Mouse (Mus musculus): ENCODE results near the gene Glrp1. TPM values are rescaled to one million over a fixed set of nuclear protein-coding genes. Genes with fewer than 3 reads are reported as not detected.
A peak's percentile ranks its signal among the peaks of the same experiment; 100 is the strongest.

The Glrp1 gene
- polyA plus RNA-seq (2015; fragmentation: Nextera tagmentation; extraction: Ambion mirVana): not detected in 2 replicates

DNA sequence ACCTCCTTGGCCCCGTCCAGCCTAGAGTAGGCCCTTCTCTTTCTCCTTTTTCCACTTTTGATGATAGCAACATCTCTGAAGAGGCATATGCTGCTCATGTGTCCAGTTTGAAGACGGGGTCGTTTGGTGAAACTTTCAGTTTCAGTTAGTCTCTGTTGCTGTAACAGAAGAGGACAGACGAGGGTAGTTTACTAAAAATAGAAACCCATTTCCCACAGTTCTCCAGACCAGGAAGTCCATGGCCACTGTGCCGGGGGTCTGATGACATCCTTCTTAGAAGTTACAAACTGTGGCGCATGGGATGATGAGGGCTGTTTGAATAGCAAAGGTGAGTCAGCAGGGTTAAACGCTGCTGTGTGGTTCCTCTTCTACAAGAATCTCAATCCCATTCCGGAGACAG, at the start of gene Glrp1:
Gene Glrp1, minus strand, starts transcription at position 278 of the 400 bp plus-strand sequence.
- no peak within 1 kb of the TSS for H3K4me3 ChIP-seq
- H3K9ac ChIP-seq: no peak within 1 kb of the TSS
- ATAC-seq (ENCODE audit: low FRiP score, low read depth): no peak
- no peak within 1 kb of the TSS for H3K27ac ChIP-seq
- H3K4me1 ChIP-seq: peaks cover 7% of the 10 kb centered on the region; the same call in 1 of the 2 replicates
- H3K27me3 ChIP-seq: no peaks in the 10 kb centered on the region
- 75% methylated on average over 8 of the region's 8 CpGs for WGBS
- no peaks in the 10 kb centered on the region for H3K36me3 ChIP-seq
- H3K4me2 ChIP-seq (replicated peaks): no peak within 1 kb of the TSS
- H3K9me3 ChIP-seq: no peaks in the 10 kb centered on the region

DNA sequence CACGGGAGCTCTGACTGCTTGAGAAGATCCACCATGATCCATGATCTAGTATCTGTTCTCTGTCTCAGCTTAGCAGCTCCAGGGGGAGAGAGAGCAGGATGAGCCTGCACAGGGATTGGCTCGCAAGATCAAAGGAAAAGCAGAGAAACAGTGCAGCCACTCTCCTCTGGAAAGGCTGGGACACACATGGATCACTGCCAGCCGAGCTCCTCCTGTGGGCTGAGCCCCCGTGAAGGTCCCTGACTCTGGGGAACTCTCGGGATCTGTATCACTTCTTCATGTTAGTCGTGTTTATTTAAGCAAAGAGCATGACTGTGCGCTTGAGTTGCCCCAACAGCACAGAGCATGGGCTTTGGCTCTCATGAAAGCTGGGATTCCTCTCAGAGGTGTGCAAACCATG, 49.4 kb upstream of the Glrp1 start:
- Histone ChIP-seq H3K9me3 (0 out of 2 replicates have a peak, but pooled peaks cover 6% of the 10 kb centered on the region), H3K4me1 (peaks cover 5% of the 10 kb centered on the region; the same call in 1 of the 2 replicates), H3K36me3 (no peaks in the 10 kb centered on the region), H3K4me3 (no peak overlapping the region), H3K4me2 (replicated peaks) (no peak overlapping the region; the same call in 1 of the 2 replicates), H3K27ac (no peak overlapping the region), H3K27me3 (no peaks in the 10 kb centered on the region), H3K9ac (no peak overlapping the region)
- WGBS: 7% methylated on average over 7 of the region's 7 CpGs
- peak; percentile 44; the same call in 1 of the 2 replicates for ATAC-seq (ENCODE audit: low FRiP score, low read depth)

DNA sequence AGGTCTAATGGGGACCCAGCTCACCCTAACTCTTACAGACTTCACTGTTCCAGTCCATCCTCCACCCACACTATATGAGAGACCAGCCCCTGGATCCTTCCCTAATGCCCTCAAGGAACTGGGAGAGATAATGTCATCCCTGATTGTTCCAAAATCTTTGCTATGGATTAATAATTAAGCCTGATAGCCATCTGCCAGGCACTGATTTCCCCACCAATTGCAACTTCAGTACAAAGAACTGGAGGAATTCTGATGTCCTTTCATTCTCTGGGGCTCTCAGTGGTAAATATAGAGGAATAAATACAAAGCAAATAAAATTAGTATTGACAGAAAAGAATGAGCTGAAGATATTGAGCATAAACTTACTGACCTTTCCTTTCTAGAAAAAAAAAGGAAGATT, 48.9 kb upstream of the Glrp1 start:
- Histone ChIP-seq H3K4me3 (no peak overlapping the region), H3K27ac (no peak overlapping the region), H3K4me2 (replicated peaks) (no peak overlapping the region), H3K9ac (no peak overlapping the region), H3K27me3 (no peaks in the 10 kb centered on the region), H3K9me3 (0 out of 2 replicates have a peak, but pooled peaks cover 6% of the 10 kb centered on the region), H3K36me3 (no peaks in the 10 kb centered on the region), H3K4me1 (peaks cover 9% of the 10 kb centered on the region)
- ATAC-seq (ENCODE audit: low FRiP score, low read depth): no peak

DNA sequence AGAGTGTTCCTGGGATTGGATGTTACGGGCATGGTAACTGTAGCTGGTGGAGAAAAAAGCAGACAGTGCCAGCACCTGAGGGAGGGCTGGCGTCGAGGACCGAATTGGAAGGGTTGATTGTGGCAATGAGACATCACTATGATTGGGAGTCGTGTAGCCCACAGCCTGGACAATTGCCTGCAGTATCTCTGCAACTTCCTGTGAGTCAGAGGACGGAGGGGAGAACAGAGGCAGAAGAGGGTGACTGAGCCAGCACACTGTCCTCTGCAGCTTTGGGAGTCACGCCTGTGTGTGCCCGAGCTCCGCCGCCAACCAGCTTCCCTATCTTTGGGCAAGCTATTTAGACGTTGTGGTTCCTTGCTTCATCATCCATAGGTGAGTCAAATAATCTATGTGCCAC, 46.5 kb upstream of the Glrp1 start:
- no peak overlapping the region for H3K27ac ChIP-seq
- H3K4me1 ChIP-seq: peaks cover 19% of the 10 kb centered on the region
- H3K9me3 ChIP-seq: 0 out of 2 replicates have a peak, but pooled peaks cover 6% of the 10 kb centered on the region
- no peak overlapping the region for H3K4me2 ChIP-seq (replicated peaks)
- H3K36me3 ChIP-seq: no peaks in the 10 kb centered on the region
- H3K4me3 ChIP-seq: no peak overlapping the region
- H3K9ac ChIP-seq: no peak overlapping the region
- H3K27me3 ChIP-seq: no peaks in the 10 kb centered on the region
- WGBS: 84% methylated on average over 11 of the region's 11 CpGs
- ATAC-seq (ENCODE audit: low FRiP score, low read depth): no peak

DNA sequence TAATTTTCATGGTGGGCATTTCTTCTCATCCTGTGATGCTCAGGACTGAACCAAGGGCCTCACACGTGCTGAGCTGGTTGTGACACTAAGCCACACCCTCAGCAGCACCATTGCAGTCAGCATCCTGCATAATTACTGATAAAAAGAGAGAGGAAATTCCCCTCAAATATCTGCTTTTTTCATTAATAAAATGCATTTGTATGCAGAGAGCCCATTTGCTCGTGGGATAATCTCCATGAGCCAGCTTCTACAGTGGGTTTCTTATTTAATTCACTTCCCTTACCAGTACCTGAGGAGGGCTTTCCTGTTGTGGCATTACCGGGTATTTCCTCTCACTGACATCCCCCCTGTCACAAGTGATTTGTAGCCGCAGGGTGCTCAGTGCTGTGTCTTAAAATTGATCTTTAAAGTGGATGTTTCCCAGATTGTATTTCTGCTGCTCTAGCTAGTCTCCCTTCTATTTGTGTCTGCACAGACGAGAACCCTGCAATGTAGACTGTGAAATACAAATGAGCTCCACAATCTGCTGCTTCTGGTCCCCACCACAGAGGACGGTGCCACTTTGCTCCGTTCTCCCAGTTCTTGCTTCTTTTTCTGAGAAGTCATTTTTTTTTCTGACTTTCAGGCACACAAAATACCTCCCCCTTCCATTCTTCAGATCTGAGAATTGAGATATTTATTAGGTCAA, 43.8 kb upstream of the Glrp1 start:
- Histone ChIP-seq H3K27ac (no peak overlapping the region), H3K9me3 (0 out of 2 replicates have a peak, but pooled peaks cover 5% of the 10 kb centered on the region), H3K4me1 (peaks cover 14% of the 10 kb centered on the region), H3K4me3 (no peak overlapping the region), H3K4me2 (replicated peaks) (no peak overlapping the region), H3K36me3 (no peaks in the 10 kb centered on the region), H3K27me3 (no peaks in the 10 kb centered on the region), H3K9ac (no peak overlapping the region)
- WGBS: 27% methylated on average over 7 of the region's 7 CpGs
- no peak for ATAC-seq (ENCODE audit: low FRiP score, low read depth)

DNA sequence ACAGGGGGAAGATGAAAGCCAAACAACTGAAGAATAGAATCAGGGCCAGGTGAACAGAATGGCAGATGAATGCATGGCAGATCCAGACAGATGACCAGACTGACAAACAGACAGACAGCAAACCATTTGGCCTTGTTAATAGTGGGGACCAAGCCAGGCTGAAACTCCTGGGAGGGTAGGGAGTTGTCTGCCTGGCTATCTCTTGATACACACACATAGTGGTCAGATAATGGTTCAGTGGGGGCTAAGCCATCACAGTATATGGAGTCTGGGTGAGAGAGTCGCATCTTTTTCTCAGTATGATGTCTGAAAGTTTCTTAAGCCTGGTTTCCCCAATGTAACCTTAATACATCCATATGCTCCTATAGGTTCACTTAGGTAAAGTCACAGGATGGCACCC, 39.4 kb upstream of the Glrp1 start:
- no peak for ATAC-seq (ENCODE audit: low FRiP score, low read depth)
- Histone ChIP-seq H3K4me2 (replicated peaks) (no peak overlapping the region), H3K36me3 (no peaks in the 10 kb centered on the region), H3K27me3 (no peaks in the 10 kb centered on the region), H3K4me1 (peaks cover 14% of the 10 kb centered on the region), H3K27ac (no peak overlapping the region), H3K4me3 (no peak overlapping the region), H3K9me3 (no peaks in the 10 kb centered on the region), H3K9ac (no peak overlapping the region)
- WGBS: 86% methylated on average over 1 of the region's 1 CpGs

DNA sequence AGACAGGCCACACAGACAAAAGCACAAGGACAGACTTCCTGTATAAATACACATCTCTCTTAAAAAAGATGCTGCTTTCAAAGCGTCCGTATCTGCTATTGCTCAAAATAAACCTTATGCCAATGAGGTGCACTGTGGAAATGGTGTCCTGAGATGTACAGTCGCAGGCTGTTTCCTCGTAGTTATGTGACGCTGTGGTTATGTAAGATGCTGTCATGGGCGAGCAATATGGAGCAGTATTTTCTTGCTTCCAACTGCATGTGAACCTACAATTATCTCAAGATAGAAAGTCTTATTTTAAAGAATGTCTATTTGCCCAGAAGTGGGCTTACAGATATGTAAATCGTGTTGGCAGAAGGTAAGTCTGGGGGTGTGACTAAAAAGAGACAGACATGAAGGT, 37.3 kb upstream of the Glrp1 start:
- Histone ChIP-seq H3K27ac (no peak overlapping the region), H3K9ac (no peak overlapping the region), H3K27me3 (no peaks in the 10 kb centered on the region), H3K4me1 (no peaks in the 10 kb centered on the region), H3K9me3 (no peaks in the 10 kb centered on the region), H3K36me3 (no peaks in the 10 kb centered on the region), H3K4me2 (replicated peaks) (no peak overlapping the region), H3K4me3 (no peak overlapping the region)
- 87% methylated on average over 7 of the region's 7 CpGs for WGBS
- ATAC-seq (ENCODE audit: low FRiP score, low read depth): no peak

DNA sequence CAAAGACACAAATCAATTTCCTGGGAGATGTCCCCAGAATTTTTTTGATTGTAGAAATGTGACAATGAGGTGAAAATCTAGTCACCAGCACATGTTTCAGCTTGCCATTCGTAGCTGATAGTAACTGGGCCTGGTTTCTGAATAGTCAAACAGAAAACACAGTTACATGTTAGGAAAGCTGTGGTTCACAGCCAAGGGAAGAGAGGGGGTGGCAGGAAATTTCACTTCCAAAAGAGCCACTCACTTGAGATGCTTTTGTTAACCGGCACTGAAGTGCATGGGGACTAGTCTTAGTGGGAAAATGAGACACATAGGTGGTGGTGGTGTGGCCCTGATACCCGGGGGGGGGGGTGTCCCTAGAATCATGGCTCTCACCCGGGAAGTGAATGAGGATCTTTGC, 33.7 kb upstream of the Glrp1 start:
- no peak for ATAC-seq (ENCODE audit: low FRiP score, low read depth)
- Histone ChIP-seq H3K4me1 (0 out of 2 replicates have a peak, but pooled peaks cover 3% of the 10 kb centered on the region), H3K4me2 (replicated peaks) (no peak overlapping the region), H3K4me3 (no peak overlapping the region), H3K36me3 (no peaks in the 10 kb centered on the region), H3K9me3 (no peaks in the 10 kb centered on the region), H3K27me3 (no peaks in the 10 kb centered on the region), H3K9ac (no peak overlapping the region), H3K27ac (no peak overlapping the region)
- WGBS: 75% methylated on average over 4 of the region's 4 CpGs

DNA sequence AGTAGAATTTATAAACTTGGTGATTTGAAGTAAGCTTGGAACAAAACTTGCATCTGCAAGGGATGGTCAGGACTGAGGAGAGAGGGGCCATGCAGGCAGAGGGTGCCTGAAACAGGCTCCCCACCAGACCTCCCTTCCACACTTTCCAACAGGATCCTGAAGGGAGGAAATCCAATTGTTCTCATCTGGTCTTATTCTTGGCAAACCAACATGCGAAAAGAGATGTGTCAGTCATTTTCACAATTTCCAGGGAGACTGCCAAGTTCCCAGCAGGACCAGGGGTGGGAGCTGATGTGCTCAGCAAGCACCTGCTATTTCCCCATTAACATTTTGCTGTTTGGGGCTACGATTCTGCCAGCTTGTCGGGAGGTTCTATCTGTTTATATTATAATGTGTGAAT, 30.0 kb upstream of the Glrp1 start:
- Histone ChIP-seq H3K9me3 (no peaks in the 10 kb centered on the region), H3K4me3 (no peak overlapping the region), H3K9ac (no peak overlapping the region), H3K27me3 (no peaks in the 10 kb centered on the region), H3K4me1 (0 out of 2 replicates have a peak, but pooled peaks cover 3% of the 10 kb centered on the region), H3K36me3 (no peaks in the 10 kb centered on the region), H3K27ac (no peak overlapping the region), H3K4me2 (replicated peaks) (no peak overlapping the region)
- WGBS: 72% methylated on average over 3 of the region's 3 CpGs
- ATAC-seq (ENCODE audit: low FRiP score, low read depth): no peak

DNA sequence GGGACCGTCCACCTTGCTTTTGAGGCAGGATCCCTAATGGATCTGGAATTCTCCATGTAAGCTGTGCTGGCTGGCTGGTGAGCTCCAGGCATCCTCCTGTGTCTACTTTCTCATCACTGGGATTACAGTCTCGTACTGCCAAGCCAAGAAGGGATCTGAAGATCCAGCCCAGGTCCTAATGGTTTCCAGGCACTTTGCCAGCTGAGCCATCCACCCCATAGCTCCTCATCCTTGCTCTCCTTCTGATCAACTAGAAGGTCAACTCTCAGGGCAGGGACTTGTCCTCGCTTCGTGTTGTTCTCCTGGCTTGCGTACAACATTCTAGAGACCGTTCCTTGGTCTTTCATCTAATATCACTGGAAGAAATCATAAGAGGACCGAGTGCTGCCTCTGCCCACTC, 29.4 kb upstream of the Glrp1 start:
- Histone ChIP-seq H3K4me3 (no peak overlapping the region), H3K4me1 (0 out of 2 replicates have a peak, but pooled peaks cover 3% of the 10 kb centered on the region), H3K27me3 (no peaks in the 10 kb centered on the region), H3K9me3 (no peaks in the 10 kb centered on the region), H3K4me2 (replicated peaks) (no peak overlapping the region), H3K27ac (no peak overlapping the region), H3K36me3 (no peaks in the 10 kb centered on the region), H3K9ac (no peak overlapping the region)
- 91% methylated on average over 7 of the region's 7 CpGs for WGBS
- no peak for ATAC-seq (ENCODE audit: low FRiP score, low read depth)

DNA sequence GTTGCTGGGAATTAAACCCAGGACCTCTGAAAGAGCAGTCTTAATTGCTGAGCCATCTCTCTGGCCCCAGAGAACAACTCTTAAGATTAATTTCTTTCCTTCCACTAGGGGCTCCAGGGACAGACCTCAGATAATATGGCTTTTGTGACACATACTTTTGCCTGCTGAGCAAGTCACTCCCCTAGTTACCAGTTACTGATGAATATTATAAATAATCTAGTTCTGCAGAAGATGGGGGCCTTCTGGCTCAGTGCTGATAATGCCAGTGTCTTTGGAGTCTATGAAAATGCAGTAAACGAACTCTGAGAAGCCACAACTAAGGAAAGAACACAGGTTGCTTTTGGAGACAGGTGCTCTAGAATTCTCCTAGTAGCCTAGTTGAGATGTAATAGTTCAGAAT, 26.4 kb upstream of the Glrp1 start:
- Histone ChIP-seq H3K4me1 (0 out of 2 replicates have a peak, but pooled peaks cover 3% of the 10 kb centered on the region), H3K9me3 (no peaks in the 10 kb centered on the region), H3K36me3 (no peaks in the 10 kb centered on the region), H3K4me3 (no peak overlapping the region), H3K27me3 (no peaks in the 10 kb centered on the region), H3K9ac (no peak overlapping the region), H3K4me2 (replicated peaks) (no peak overlapping the region), H3K27ac (no peak overlapping the region)
- WGBS: 83% methylated on average over 1 of the region's 1 CpGs
- no peak for ATAC-seq (ENCODE audit: low FRiP score, low read depth)

DNA sequence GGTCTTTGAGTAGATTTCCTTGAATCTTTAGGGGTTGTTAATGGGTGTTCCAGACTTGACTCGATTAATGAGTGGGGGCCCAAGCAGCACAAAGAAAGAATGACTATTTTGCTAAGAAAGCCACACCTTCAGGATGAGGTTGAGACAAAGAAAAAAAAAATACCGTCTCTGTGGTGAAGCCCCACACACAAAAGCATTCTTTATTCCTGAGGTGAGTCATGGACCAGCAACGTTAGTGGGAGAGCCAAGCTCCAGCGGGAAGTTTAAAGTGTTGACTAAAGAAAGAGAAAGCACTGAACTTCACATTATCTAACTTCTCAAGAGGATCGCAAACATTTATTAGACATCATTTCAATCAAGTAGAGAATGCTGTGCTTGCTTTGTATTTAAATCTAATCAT, 24.2 kb upstream of the Glrp1 start:
- WGBS: 74% methylated on average over 5 of the region's 5 CpGs
- no peak overlapping the region for H3K4me2 ChIP-seq (replicated peaks)
- H3K36me3 ChIP-seq: no peaks in the 10 kb centered on the region
- no peaks in the 10 kb centered on the region for H3K27me3 ChIP-seq
- no peak for ATAC-seq (ENCODE audit: low FRiP score, low read depth)
- no peak overlapping the region for H3K4me3 ChIP-seq
- no peak overlapping the region for H3K27ac ChIP-seq
- no peak overlapping the region for H3K9ac ChIP-seq
- 0 out of 2 replicates have a peak, but pooled peaks cover 3% of the 10 kb centered on the region for H3K4me1 ChIP-seq
- no peaks in the 10 kb centered on the region for H3K9me3 ChIP-seq

DNA sequence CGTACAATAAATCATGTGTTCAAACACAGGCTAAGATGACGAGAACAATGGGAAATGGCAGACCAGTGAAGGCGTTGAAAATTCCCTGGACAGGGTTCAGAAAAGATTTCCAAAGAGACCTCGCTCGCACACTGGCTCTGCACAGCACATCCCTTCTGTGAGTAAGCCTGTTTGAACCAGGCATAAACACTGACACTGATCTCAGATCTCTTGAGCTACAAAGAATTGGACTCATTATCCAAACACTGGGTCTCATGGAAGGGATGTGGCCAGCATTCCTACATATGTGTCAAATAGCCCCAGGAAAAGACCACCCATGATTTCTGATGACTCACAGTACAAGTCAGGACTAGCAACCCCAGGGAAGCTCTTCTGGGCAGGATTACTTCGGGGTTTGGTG, 16.3 kb upstream of the Glrp1 start:
- Histone ChIP-seq H3K4me2 (replicated peaks) (no peak overlapping the region), H3K27me3 (no peaks in the 10 kb centered on the region), H3K36me3 (no peaks in the 10 kb centered on the region), H3K9ac (no peak overlapping the region), H3K4me1 (0 out of 2 replicates have a peak, but pooled peaks cover 3% of the 10 kb centered on the region), H3K9me3 (no peaks in the 10 kb centered on the region), H3K27ac (no peak overlapping the region), H3K4me3 (no peak overlapping the region)
- no peak for ATAC-seq (ENCODE audit: low FRiP score, low read depth)
- WGBS: 52% methylated on average over 6 of the region's 6 CpGs

All from limb, embryonic 13.5 days (tissue).